Mouse (Mus musculus): ENCODE results near the gene Prpf38b.

Prpf38b gene

GRCm38 (mm10) chr3:108911548-108912413 is at the start of gene Prpf38b:
TSS of gene Prpf38b (minus strand) at chr3:108911727.
- peak; percentile 92 to 96 for DNase-seq

GRCm38 (mm10) chr3:108961226-108961625 is 49.7 kb upstream of the Prpf38b start:
- DNase-seq = no peak

GRCm38 (mm10) chr3:108959680-108960295 is 48.3 kb upstream of the Prpf38b start:
- DNase-seq = no peak

- DNase-seq = no peak
Measured at GRCm38 (mm10) chr3:108957976-108958375, 46.4 kb upstream of the Prpf38b start.

GRCm38 (mm10) chr3:108940996-108941395 is 29.5 kb upstream of the Prpf38b start:
- no peak for DNase-seq

GRCm38 (mm10) chr3:108940001-108940633 is 28.6 kb upstream of the Prpf38b start, which contains the start of gene Gm9857:
TSS of gene Gm9857 (minus strand) at chr3:108940445.
- DNase-seq = peak; percentile 35 to 49

GRCm38 (mm10) chr3:108939573-108939972 is 28.0 kb upstream of the Prpf38b start, which contains the start of gene Henmt1:
TSS of gene Henmt1 (plus strand) at chr3:108939873.
- no peak for DNase-seq

- DNase-seq = no peak
Measured at GRCm38 (mm10) chr3:108938691-108939090, 27.2 kb upstream of the Prpf38b start.

- DNase-seq = no peak
Measured at GRCm38 (mm10) chr3:108933557-108933956, 22.0 kb upstream of the Prpf38b start.

GRCm38 (mm10) chr3:108926308-108926707 is 14.8 kb upstream of the Prpf38b start:
- DNase-seq = no peak

- no peak for DNase-seq
Measured at GRCm38 (mm10) chr3:108925677-108926076, 14.2 kb upstream of the Prpf38b start.

GRCm38 (mm10) chr3:108921822-108922221 is 10.3 kb upstream of the Prpf38b start:
- DNase-seq = no peak

GRCm38 (mm10) chr3:108920442-108921070 is 9.0 kb upstream of the Prpf38b start:
- no peak for DNase-seq

- DNase-seq = no peak
Measured at GRCm38 (mm10) chr3:108918852-108919251, 7.3 kb upstream of the Prpf38b start.

- DNase-seq = no peak
Measured at GRCm38 (mm10) chr3:108917986-108918385, 6.5 kb upstream of the Prpf38b start.

GRCm38 (mm10) chr3:108916857-108917256 is 5.3 kb upstream of the Prpf38b start:
- DNase-seq = no peak

- no peak for DNase-seq
Measured at GRCm38 (mm10) chr3:108915999-108916398, 4.5 kb upstream of the Prpf38b start.

GRCm38 (mm10) chr3:108911081-108911547 is 413 bp downstream of the Prpf38b start:
- DNase-seq = peak; percentile 82 to 89

- DNase-seq = peak; percentile 23 to 36
Measured at GRCm38 (mm10) chr3:108910303-108911080, 1.0 kb downstream of the Prpf38b start.

GRCm38 (mm10) chr3:108902934-108903333 is 8.6 kb downstream of the Prpf38b start:
- no peak for DNase-seq

- DNase-seq = no peak
Measured at GRCm38 (mm10) chr3:108902038-108902437, 9.5 kb downstream of the Prpf38b start.

- no peak for DNase-seq
Measured at GRCm38 (mm10) chr3:108900681-108901080, 10.8 kb downstream of the Prpf38b start.
